Mouse (Mus musculus): ENCODE measurements around the gene Rora.

- TF ChIP-seq E2F4 (IDR thresholded peaks at IDR 0.05; ENCODE audit: insufficient read depth) (no peak), POLR2A (IDR thresholded peaks at IDR 0.05; ENCODE audit: insufficient read length, low read depth) (no peak), CEBPB (IDR thresholded peaks at IDR 0.05; ENCODE audit: insufficient read depth, poor library complexity, severe bottlenecking) (no peak), TCF12 (IDR thresholded peaks at IDR 0.05; ENCODE audit: insufficient read depth, poor library complexity, severe bottlenecking) (no peak), MYOG (IDR thresholded peaks at IDR 0.05; ENCODE audit: control insufficient read depth in 1 of 3, insufficient read depth in 1 of 3, insufficient read length in 2 of 3, low read depth in 2 of 3) (no peak), MAX (IDR thresholded peaks at IDR 0.05; ENCODE audit: low read depth) (no peak), USF1 (IDR thresholded peaks at IDR 0.05; ENCODE audit: low read depth) (no peak), REST (IDR thresholded peaks at IDR 0.05; ENCODE audit: insufficient read depth, insufficient read length) (no peak), POLR2AphosphoS2 (IDR thresholded peaks at IDR 0.05; ENCODE audit: insufficient read length, low read depth) (no peak)
These were observed 619.3 kb downstream of the Rora start for GRCm38 (mm10) chr9:69272884-69273283.
